Mouse (Mus musculus) midbrain, embryonic 10.5 days (tissue): ENCODE data around the gene Endou. TPM values are rescaled to one million over a fixed set of nuclear protein-coding genes. Genes with fewer than 3 reads are reported as not detected.
A peak's percentile ranks its signal among the peaks of the same experiment; 100 is the strongest.

ENCODE experiments used
- DNase-seq: peaks from one replicate; pipeline ENCODE4 v3.0.0-alpha.2; 2017; ENCODE audit warnings: low spot score
- H3K27ac ChIP-seq: fragments of 300-500 bp; sonication (generic); replicated peaks from 2 replicates; pipeline ENCODE4 v1.5.1; 2016; ENCODE audit warnings: mild to moderate bottlenecking
- H3K27me3 ChIP-seq: fragments of 300-500 bp; sonication (generic); 2 replicates; pipeline ENCODE4 v1.6.1; 2016; ENCODE audit warnings: low read depth, mild to moderate bottlenecking; ENCODE audit not compliant: poor library complexity, severe bottlenecking
- H3K36me3 ChIP-seq: fragments of 300-500 bp; sonication (generic); 2 replicates; pipeline ENCODE4 v1.6.1; 2016; ENCODE audit warnings: mild to moderate bottlenecking, moderate library complexity
- H3K4me1 ChIP-seq: fragments of 300-500 bp; sonication (generic); 2 replicates; pipeline ENCODE4 v1.6.1; 2016
- H3K4me3 ChIP-seq: fragments of 300-500 bp; sonication (generic); 2 replicates; pipeline ENCODE4 v1.5.1; 2016; ENCODE audit warnings: mild to moderate bottlenecking, moderate library complexity
- H3K9me3 ChIP-seq: fragments of 300-500 bp; sonication (generic); replicated peaks from 2 replicates; pipeline ENCODE4 v1.6.1; 2016; ENCODE audit warnings: mild to moderate bottlenecking
- WGBS: fragments of 180-500 bp; shearing (Covaris S2); methylation state at CpG from one replicate; pipeline ENCODE4 v1.1.7; 2016; 5-methylcytosine and 5-hydroxymethylcytosine counted together
- polyA plus RNA-seq: library from polyadenylated mRNA; unstranded; fragments of >200 nt; fragmentation: Nextera tagmentation; extraction: Ambion mirVana; gene quantifications from 2 replicates; pipeline ENCODE4 v1.2.1, GENCODE M21; 2016

The Endou gene
- polyA plus RNA-seq, 1 experiment from 2014 or later = 0.26 TPM

DNA sequence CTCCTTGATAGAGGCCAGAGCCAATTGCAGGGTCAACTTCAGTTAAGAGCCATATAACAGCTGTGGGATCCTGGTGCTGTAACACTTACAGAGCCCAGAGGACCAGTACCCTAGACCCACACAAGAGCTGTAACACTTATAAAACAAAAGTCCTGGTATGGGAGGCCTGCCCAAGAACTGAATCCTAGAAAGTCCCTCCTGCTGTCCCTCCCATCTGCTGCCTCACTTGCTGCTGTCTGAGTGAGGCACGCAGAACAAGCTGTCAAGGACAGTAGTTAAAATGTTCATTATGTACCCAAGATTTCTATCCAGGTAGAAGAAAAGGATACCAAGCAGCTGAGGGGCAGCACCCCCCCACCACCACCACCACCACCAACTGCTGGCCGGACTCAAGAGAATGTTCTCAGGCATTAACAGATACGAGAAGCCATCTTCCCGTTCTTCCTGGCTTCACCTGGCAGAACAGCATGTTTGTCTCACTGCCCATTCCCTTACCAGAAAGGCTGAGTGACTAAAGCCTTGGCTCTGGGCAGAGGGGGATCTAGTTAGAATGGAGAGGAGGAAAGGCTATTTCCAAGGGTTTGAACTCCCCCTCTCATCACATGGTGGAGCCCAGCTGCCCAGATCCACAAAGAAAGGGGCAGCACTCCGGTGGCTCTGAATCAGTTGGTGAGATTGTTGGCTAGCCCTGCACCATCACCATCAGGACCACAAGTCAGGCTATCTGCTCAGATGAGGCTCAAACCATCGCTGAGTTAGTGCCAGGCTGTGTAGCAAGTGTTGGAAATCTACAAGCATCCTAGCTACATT, 7.4 kb downstream of the Endou start:
- peaks cover 16% of the 10 kb centered on the region; the same call in 1 of the 2 replicates for H3K4me1 ChIP-seq
- H3K27ac ChIP-seq = no peak overlapping the region
- H3K9me3 ChIP-seq = no peaks in the 10 kb centered on the region
- no peaks in the 10 kb centered on the region for H3K36me3 ChIP-seq
- 90% methylated on average over 6 of the region's 6 CpGs for WGBS
- H3K27me3 ChIP-seq = peaks cover 3% of the 10 kb centered on the region; the same call in 1 of the 2 replicates
- no peak overlapping the region for H3K4me3 ChIP-seq
- DNase-seq = no peak

DNA sequence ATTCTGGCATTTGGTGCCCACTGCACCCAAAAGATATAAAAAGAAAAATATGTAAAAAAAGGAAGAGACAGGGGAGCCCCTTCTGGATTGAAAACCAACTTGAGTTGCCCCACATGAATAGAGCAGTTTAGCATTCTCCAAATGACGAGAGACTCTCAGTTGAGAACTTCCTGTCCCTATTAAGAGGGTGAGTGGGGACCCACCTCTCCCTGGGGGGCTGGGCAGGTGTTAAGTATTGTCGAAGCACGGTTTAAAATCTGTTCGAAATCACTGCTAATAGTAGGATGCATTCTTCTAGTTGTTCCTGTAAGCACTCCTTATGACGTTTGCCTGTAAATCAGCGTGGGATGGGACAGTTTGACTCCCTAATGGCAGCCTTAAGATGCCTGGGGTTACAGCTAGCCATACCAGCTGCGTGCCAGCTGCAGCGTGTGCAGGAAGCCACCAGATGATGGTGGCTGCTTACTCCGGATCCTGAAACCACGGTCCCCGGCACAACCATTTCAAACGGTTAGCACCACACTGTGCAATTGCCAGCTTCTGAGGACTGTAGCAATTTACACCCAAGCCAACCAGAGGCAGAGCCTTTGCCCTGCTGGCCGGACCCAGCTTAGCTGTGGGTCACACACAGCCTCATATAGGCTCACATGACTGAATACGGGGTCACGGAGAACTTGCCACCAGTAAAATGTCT, 10.0 kb downstream of the Endou start:
- Histone ChIP-seq H3K9me3 (no peaks in the 10 kb centered on the region), H3K27ac (0 out of 2 replicates have a peak overlapping the region, but pooled peaks have one; percentile 17), H3K4me3 (no peak overlapping the region), H3K4me1 (peaks cover 6% of the 10 kb centered on the region; the same call in 1 of the 2 replicates), H3K27me3 (peaks cover 9% of the 10 kb centered on the region), H3K36me3 (no peaks in the 10 kb centered on the region)
- 83% methylated on average over 15 of the region's 15 CpGs for WGBS
- DNase-seq = no peak

DNA sequence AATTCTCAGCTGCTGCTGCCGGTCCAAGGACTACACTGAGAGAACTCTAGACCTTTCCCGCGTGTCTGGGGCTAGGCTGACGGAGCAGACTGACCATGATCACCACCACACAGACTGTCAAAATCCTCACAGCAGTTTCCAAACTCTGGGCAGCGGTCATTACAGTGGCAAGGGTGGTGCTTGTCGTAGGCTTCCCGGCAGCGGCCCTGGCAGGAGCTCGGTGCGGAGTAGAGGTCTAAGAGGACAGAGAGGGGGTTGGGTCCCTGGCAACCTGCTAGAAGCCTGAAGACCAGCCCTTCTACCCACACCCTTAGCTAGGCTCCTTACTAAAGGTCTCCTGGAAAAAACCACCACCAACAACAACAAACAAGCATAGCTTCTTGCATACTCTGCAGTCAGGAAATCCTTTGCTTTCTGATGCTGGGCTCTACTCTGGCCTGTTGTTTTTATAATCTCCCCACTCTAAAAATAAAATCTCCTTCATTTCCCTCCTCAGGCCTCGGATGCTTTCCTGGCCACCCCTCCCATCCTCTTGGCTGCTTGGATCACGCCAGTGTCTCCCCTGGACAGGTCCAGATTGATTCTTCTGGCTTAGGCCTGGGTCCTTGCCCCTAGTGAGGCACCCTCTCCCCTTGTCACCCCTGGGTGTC, 11.0 kb downstream of the Endou start:
- DNase-seq = no peak
- H3K4me3 ChIP-seq = no peak overlapping the region
- H3K4me1 ChIP-seq = 0 out of 2 replicates have a peak, but pooled peaks cover 3% of the 10 kb centered on the region
- peaks cover 9% of the 10 kb centered on the region for H3K27me3 ChIP-seq
- H3K36me3 ChIP-seq = no peaks in the 10 kb centered on the region
- H3K9me3 ChIP-seq = no peaks in the 10 kb centered on the region
- H3K27ac ChIP-seq = peak overlapping the region; percentile 23; the same call in 1 of the 2 replicates
- 84% methylated on average over 12 of the region's 12 CpGs for WGBS

DNA sequence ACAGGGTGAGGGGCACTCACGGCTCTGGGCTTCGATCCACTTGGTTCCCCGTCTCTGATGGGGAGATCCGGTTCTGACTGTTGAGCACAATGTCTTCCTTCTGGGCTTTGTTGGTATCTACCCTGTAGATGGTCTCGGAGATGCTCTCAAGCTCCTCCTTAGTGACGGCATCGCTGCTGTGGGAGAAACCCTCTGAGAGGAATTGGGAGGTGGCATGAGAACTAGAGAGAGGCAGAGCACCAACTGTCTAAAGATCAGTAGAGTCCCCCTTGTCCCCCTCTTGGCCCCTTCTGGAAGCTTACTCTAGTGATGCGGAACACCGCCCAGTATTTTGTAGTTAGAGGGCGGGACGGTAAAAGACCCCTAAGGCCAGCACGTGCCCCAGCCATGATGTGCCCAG, 11.6 kb downstream of the Endou start:
- no peaks in the 10 kb centered on the region for H3K9me3 ChIP-seq

DNA sequence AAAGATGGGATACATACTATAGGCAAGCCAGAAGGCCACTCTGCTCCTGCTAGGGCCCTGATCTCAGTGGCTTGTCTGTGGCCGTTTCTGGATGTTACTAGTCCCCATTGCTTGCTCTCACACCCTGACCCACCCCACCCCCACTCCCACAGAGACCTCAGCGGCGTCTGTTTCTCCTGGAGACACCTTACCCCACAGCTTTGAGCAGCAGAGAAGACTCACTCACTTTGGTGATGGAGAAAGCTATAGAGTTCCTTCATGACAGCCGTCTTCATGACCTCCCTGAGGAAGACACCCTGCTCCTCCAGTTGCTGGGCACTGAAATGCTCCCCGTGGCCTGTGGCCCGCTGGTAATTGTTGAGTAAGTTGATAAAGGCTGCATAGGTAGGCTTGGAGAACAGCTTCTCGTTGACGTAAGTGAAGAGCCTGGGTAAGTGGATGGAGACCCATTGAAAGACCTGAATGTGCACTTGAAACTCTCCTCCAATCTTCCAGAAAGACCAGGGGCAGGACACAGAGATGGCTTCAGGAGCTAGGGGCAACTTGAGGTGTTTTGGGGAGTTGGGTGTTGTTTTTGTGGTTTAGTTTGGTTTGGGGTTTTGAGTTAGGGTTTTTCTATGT, 12.5 kb downstream of the Endou start:
- Histone ChIP-seq H3K4me1 (peaks cover 4% of the 10 kb centered on the region), H3K27me3 (peaks cover 14% of the 10 kb centered on the region), H3K4me3 (no peak overlapping the region), H3K27ac (no peak overlapping the region), H3K9me3 (no peaks in the 10 kb centered on the region), H3K36me3 (no peaks in the 10 kb centered on the region)
- DNase-seq = no peak
- 85% methylated on average over 8 of the region's 8 CpGs for WGBS

More for the DNA sequence above, 11.6 kb downstream of the Endou start:
- H3K4me1 ChIP-seq = 0 out of 2 replicates have a peak, but pooled peaks cover 3% of the 10 kb centered on the region
- WGBS = 90% methylated on average over 12 of the region's 12 CpGs
- H3K27ac ChIP-seq = no peak overlapping the region
- no peak for DNase-seq
- H3K27me3 ChIP-seq = peaks cover 9% of the 10 kb centered on the region
- H3K36me3 ChIP-seq = no peaks in the 10 kb centered on the region
- no peak overlapping the region for H3K4me3 ChIP-seq

DNA sequence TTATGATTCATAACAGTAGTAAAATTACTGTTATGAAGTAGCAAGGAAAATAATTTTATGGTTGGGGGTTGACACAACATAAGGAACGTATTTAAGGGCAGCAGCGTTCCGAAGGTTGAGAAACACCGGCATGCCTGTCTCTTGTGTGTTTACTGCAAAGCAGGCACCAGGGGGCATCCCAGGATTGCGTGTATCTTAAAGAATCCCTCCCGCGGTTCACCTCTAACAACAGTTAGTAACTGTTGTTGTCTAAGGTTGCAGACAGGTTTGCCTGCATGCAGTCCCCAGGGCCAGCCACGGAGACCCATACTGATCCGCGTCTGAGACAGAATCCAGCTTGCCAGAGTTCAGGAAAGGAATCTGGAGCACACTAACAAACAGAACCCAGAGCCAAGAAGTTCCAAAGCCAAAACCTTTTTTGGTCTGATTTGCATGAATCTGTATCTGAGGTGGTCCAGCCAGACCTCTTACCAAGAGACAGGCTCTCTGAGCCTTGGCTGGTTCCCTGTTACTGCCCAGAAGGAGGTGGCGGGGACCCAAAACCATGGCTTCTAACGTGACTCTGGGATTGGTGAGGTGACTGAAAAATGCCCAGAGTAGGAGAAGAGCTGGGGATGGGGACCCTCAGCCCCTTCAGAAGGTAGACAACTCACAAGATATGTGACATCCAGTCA, 13.1 kb downstream of the Endou start:
- Histone ChIP-seq H3K4me1 (peaks cover 10% of the 10 kb centered on the region), H3K27me3 (peaks cover 19% of the 10 kb centered on the region), H3K9me3 (no peaks in the 10 kb centered on the region), H3K4me3 (no peak overlapping the region), H3K27ac (no peak overlapping the region), H3K36me3 (no peaks in the 10 kb centered on the region)
- 34% methylated on average over 12 of the region's 12 CpGs for WGBS
- peak; percentile 55 for DNase-seq

DNA sequence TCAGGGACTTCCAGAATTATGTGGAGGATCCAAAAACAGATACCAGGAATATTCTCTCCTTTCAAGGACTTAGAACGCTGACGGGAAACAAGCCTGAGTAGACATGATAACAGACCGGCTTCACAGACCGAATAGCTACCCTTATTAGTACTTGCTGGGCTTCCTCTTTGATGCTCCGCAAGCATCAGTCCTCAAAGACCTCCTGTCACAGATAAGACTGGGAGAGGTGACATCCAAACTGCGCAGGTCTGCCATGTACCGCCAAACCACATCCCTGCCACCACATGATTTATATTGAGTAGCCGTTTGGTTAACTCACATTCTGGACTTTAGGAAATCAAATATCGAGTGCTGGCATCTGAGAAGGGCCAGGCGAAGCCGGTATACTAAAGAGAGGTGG, 14.4 kb downstream of the Endou start:
- no peak for DNase-seq
- Histone ChIP-seq H3K27me3 (peaks cover 28% of the 10 kb centered on the region), H3K36me3 (no peaks in the 10 kb centered on the region), H3K27ac (no peak overlapping the region), H3K4me3 (no peak overlapping the region), H3K9me3 (no peaks in the 10 kb centered on the region), H3K4me1 (peaks cover 13% of the 10 kb centered on the region)
- WGBS = 92% methylated on average over 11 of the region's 11 CpGs

DNA sequence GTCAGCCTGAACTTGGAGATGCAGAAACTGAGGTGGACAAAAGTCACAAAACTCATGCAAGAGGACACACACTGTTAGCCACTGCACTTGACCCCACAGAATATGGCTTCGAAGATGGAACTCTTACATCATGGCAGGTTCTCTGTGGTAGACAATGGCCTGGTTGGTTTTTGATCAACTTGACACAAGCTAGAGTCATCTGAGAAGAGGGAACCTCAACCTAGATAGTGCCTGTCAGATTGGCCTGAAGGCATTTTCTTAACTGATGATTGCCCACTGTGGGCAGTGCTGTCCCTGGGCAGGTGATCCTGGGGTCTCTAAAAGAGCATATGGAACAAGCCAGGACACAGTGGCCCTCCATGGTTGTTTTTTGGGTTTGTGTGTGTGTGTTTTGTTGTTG, 15.4 kb downstream of the Endou start:
- DNase-seq = no peak
- H3K36me3 ChIP-seq = no peaks in the 10 kb centered on the region
- H3K27me3 ChIP-seq = peaks cover 28% of the 10 kb centered on the region
- H3K4me3 ChIP-seq = no peak overlapping the region
- peaks cover 15% of the 10 kb centered on the region for H3K4me1 ChIP-seq
- no peak overlapping the region for H3K27ac ChIP-seq
- H3K9me3 ChIP-seq = no peaks in the 10 kb centered on the region
- 91% methylated on average over 1 of the region's 1 CpGs for WGBS

DNA sequence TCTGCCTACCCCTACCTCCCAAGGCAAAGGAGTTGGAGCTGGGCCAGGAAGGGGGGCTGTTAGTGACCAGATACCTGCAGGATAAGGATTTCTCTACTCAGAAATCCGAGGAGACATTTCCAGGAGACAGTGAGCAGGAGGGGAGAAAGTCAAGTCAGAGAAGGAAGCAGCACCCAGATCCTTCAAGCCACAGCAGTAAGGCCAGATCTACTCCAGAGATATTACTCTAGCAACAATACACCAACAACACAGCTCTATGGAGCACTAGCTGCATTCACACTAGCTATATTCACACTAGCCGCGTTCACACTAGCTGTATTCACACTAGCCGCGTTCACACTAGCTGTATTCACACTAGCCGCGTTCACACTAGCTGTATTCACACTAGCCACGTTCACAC, 16.1 kb downstream of the Endou start:
- Histone ChIP-seq H3K4me1 (peaks cover 18% of the 10 kb centered on the region), H3K4me3 (no peak overlapping the region), H3K27ac (no peak overlapping the region), H3K36me3 (no peaks in the 10 kb centered on the region), H3K9me3 (no peaks in the 10 kb centered on the region), H3K27me3 (peaks cover 28% of the 10 kb centered on the region)
- DNase-seq = no peak
- 91% methylated on average over 8 of the region's 8 CpGs for WGBS

DNA sequence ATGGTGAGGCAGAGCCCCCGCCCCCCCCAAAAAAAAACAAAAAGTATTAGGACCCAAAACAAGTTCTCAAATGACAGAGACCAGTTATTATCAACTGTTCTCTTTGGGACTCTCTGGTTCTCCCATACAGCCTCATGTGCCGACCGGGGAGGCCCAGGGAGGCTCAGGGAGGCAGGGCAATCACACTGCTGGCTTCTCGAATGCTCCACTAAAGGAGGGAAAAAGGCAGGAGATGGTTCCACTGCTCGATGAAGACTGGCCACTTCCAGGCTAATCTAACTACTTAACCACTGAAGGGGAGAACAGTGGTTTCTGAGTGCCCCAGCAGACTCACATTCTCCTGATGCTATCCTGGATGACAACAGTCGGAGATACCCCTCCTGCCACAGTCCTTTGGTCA, 18.6 kb downstream of the Endou start:
- Histone ChIP-seq H3K27me3 (0 out of 2 replicates have a peak, but pooled peaks cover 19% of the 10 kb centered on the region), H3K27ac (no peak overlapping the region), H3K9me3 (no peaks in the 10 kb centered on the region), H3K4me3 (no peak overlapping the region), H3K4me1 (peaks cover 21% of the 10 kb centered on the region), H3K36me3 (no peaks in the 10 kb centered on the region)
- no peak for DNase-seq
- 73% methylated on average over 6 of the region's 6 CpGs for WGBS

DNA sequence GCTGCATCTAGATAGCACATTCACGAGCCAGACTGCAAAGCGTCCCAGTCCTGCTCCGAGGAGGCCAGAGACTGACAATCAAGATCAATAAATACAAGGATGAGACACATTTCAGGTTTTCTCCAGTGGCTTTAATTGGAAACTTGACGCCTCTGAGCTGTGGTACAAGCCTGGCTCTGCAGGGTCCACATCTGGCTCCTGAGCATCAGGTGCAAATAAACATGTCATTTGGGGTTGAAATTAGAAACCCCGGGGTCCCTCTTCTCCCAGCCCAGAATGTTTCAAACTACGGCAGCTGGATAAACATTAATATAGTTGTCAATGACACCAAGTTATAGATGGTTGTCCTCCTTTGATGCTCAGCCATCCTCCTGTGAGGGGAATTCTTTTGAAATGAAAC, 20.2 kb downstream of the Endou start:
- no peak for DNase-seq
- no peak overlapping the region for H3K4me3 ChIP-seq
- H3K36me3 ChIP-seq = no peaks in the 10 kb centered on the region
- no peak overlapping the region for H3K27ac ChIP-seq
- H3K4me1 ChIP-seq = peaks cover 27% of the 10 kb centered on the region
- 69% methylated on average over 6 of the region's 6 CpGs for WGBS
- no peaks in the 10 kb centered on the region for H3K9me3 ChIP-seq
- H3K27me3 ChIP-seq = 0 out of 2 replicates have a peak, but pooled peaks cover 19% of the 10 kb centered on the region
